Mouse (Mus musculus) lung, postnatal 25 days (tissue): ENCODE measurements around the gene Nanp.

ENCODE experiments used
- DNase-seq: peaks from one replicate; pipeline ENCODE4 v3.0.0; 2022; ENCODE audit warnings: low spot score

Gene Nanp

GRCm38 (mm10) chr2:151039232-151039695 lies at the start of gene Nanp, which contains the start of gene Ninl:
Gene Nanp, minus strand, starts transcription at chr2:151039398.
Gene Ninl, minus strand, starts transcription at chr2:151039382.
- DNase-seq = peak; percentile 95

- no peak for DNase-seq
These were observed 17.4 kb upstream of the Nanp start for GRCm38 (mm10) chr2:151056637-151057036.

- no peak for DNase-seq
These were observed 1.2 kb upstream of the Nanp start for GRCm38 (mm10) chr2:151040411-151040810.

- DNase-seq = no peak
These were observed 528 bp upstream of the Nanp start for GRCm38 (mm10) chr2:151039726-151040125.

GRCm38 (mm10) chr2:151038811-151039222 lies 381 bp downstream of the Nanp start:
- peak; percentile 18 for DNase-seq

- no peak for DNase-seq
These were observed 1.2 kb downstream of the Nanp start for GRCm38 (mm10) chr2:151037876-151038552.

- DNase-seq = no peak
These were observed 1.9 kb downstream of the Nanp start for GRCm38 (mm10) chr2:151037292-151037691.

- no peak for DNase-seq
These were observed 2.5 kb downstream of the Nanp start for GRCm38 (mm10) chr2:151036721-151037120.

- no peak for DNase-seq
These were observed 4.8 kb downstream of the Nanp start for GRCm38 (mm10) chr2:151034435-151034834.

GRCm38 (mm10) chr2:151021158-151021557 lies 18.0 kb downstream of the Nanp start:
- no peak for DNase-seq

- no peak for DNase-seq
These were observed 23.9 kb downstream of the Nanp start for GRCm38 (mm10) chr2:151015316-151015715.

- DNase-seq = no peak
These were observed 27.9 kb downstream of the Nanp start for GRCm38 (mm10) chr2:151011273-151011672.

GRCm38 (mm10) chr2:151009515-151010085 lies 29.6 kb downstream of the Nanp start:
- no peak for DNase-seq

GRCm38 (mm10) chr2:151008939-151009509 lies 30.2 kb downstream of the Nanp start:
- DNase-seq = peak; percentile 40

- no peak for DNase-seq
These were observed 30.7 kb downstream of the Nanp start for GRCm38 (mm10) chr2:151008517-151008932.

- no peak for DNase-seq
These were observed 31.2 kb downstream of the Nanp start for GRCm38 (mm10) chr2:151008006-151008405.

- DNase-seq = no peak
These were observed 32.8 kb downstream of the Nanp start for GRCm38 (mm10) chr2:151006281-151006945.

GRCm38 (mm10) chr2:151004390-151004789 lies 34.8 kb downstream of the Nanp start:
- DNase-seq = no peak

- DNase-seq = peak; percentile 11
These were observed 35.4 kb downstream of the Nanp start for GRCm38 (mm10) chr2:151003796-151004195.

- no peak for DNase-seq
These were observed 37.5 kb downstream of the Nanp start for GRCm38 (mm10) chr2:151001619-151002175.

GRCm38 (mm10) chr2:151000402-151001178 lies 38.6 kb downstream of the Nanp start:
- DNase-seq = peak; percentile 43

- DNase-seq = no peak
These were observed 40.2 kb downstream of the Nanp start for GRCm38 (mm10) chr2:150999021-150999420.
